13 mouse cellular contexts compared by ENCODE assay signal in genomic region chr5:14996670-14997249, GRCm38 (mm10). TPM values are rescaled to one million over a fixed set of nuclear protein-coding genes. Genes with fewer than 3 reads are reported as not detected.
"Had no signal": no experiment of that assay in that cellular context is flagged by ENCODE, and none has a peak within 500 bp of the region (broad histone marks: within the 10 kb centered on the region; RNA-seq: fewer than 3 reads in every experiment).

No protein-coding gene starts in this region.

RNA-seq across cellular contexts. Expression of gene Gm10354, which starts 18.0 kb away (rescaled TPM):
- polyA plus RNA-seq: liver, embryonic 16.5 days; lung, embryonic 14.5 days; lung, embryonic 16.5 days; midbrain, embryonic 10.5 days; midbrain, embryonic 12.5 days; midbrain, embryonic 15.5 days; midbrain, postnatal 0 days; neural tube, embryonic 12.5 days; neural tube, embryonic 14.5 days; spleen, adult 2 months; stomach, embryonic 16.5 days; thymus, adult 2 months; urinary bladder, adult 2 months had no signal

RNA-seq across cellular contexts. Expression of gene Gm17019, which starts 36.0 kb away (rescaled TPM):
- polyA plus RNA-seq: liver, embryonic 16.5 days; lung, embryonic 14.5 days; lung, embryonic 16.5 days; midbrain, embryonic 10.5 days; midbrain, embryonic 12.5 days; midbrain, embryonic 15.5 days; midbrain, postnatal 0 days; neural tube, embryonic 12.5 days; neural tube, embryonic 14.5 days; spleen, adult 2 months; stomach, embryonic 16.5 days; thymus, adult 2 months; urinary bladder, adult 2 months had no signal

RNA-seq across cellular contexts. Expression of gene Speer4e, which starts 58.5 kb away (rescaled TPM):
- polyA plus RNA-seq: liver, embryonic 16.5 days; lung, embryonic 14.5 days; lung, embryonic 16.5 days; midbrain, embryonic 10.5 days; midbrain, embryonic 12.5 days; midbrain, embryonic 15.5 days; midbrain, postnatal 0 days; neural tube, embryonic 12.5 days; neural tube, embryonic 14.5 days; spleen, adult 2 months; stomach, embryonic 16.5 days; thymus, adult 2 months; urinary bladder, adult 2 months had no signal
